Mouse (Mus musculus) G1E (cell line): ENCODE data around the gene Htr1f.

ENCODE experiments used
- CTCF ChIP-seq: IDR thresholded peaks from 2 replicates; pipeline ENCODE4 v1.5.1; 2012; ENCODE audit warnings: low read depth, low read length, inconsistent platforms, mixed read lengths
- GATA1 ChIP-seq: IDR thresholded peaks from 2 replicates; pipeline ENCODE4 v1.6.1; 2012; ENCODE audit warnings: borderline replicate concordance, low read length, inconsistent platforms, mixed read lengths
- TAL1 ChIP-seq: conservative IDR thresholded peaks from 2 replicates; pipeline ENCODE4 v1.6.1; 2012; ENCODE audit warnings: low read depth, low read length, inconsistent platforms, mixed read lengths

DNA sequence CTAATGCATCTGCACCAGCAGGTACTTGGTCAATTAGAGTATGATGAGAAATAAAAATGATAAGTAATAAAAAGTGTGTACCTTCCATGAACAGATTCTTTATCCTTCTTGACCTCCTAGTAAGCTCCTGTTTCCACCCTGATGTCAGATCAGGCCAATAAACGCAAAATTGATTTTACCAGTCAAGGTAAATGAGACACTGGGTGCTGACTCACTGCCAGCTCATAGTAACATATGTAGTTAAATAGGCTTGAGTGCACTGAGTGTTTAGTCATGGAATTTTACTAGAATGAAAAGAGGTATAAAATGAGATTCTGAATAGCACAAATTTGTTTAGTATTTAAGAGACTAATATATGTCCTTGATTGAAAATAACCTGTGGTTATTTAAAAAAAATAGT, 6.6 kb upstream of the Htr1f start:
- TF ChIP-seq CTCF: no peak
- no peak for TF ChIP-seq TAL1
- TF ChIP-seq GATA1: no peak
